Mouse (Mus musculus): Measurements from ENCODE around the gene Ell2. TPM values are rescaled to one million over a fixed set of nuclear protein-coding genes. Genes with fewer than 3 reads are reported as not detected.

Ell2 gene
- polyA plus RNA-seq, 1 experiment from 2014 or later = 0.79 TPM

- Histone ChIP-seq H3K9me3 (replicated peaks; ENCODE audit: control insufficient read depth, low read length) (no peaks in the 10 kb centered on the region), H3K36me3 (ENCODE audit: control insufficient read depth, insufficient read depth, low read length) (no peaks in the 10 kb centered on the region), H3K4me2 (ENCODE audit: low read length) (no peak overlapping the region), H3K4me1 (ENCODE audit: control insufficient read depth, insufficient read depth, low read length) (no peaks in the 10 kb centered on the region), H3K4me3 (ENCODE audit: low read depth, low read length) (no peak overlapping the region), H3K27me3 (replicated peaks; ENCODE audit: control insufficient read depth, insufficient read depth, low read length) (no peaks in the 10 kb centered on the region), H3K27ac (ENCODE audit: low read depth, low read length) (no peak overlapping the region), H3K9ac (ENCODE audit: low read length) (no peak overlapping the region)
- ATAC-seq (no peak), DNase-seq (ENCODE audit: low spot score) (no peak)
- WGBS = 90% methylated on average over 11 of the region's 11 CpGs
These were observed 79.7 kb downstream of the Ell2 start for GRCm38 (mm10) chr13:75786264-75786663.

- 85% methylated on average over 3 of the region's 3 CpGs for WGBS
- no peaks in the 10 kb centered on the region for H3K36me3 ChIP-seq (ENCODE audit: control insufficient read depth, insufficient read depth, low read length)
These were observed 80.8 kb downstream of the Ell2 start for GRCm38 (mm10) chr13:75787364-75787763.

GRCm38 (mm10) chr13:75788178-75788577 is 81.6 kb downstream of the Ell2 start:
- Histone ChIP-seq H3K9ac (ENCODE audit: low read length) (no peak overlapping the region), H3K4me2 (ENCODE audit: low read length) (no peak overlapping the region), H3K27me3 (replicated peaks; ENCODE audit: control insufficient read depth, insufficient read depth, low read length) (no peaks in the 10 kb centered on the region), H3K4me3 (ENCODE audit: low read depth, low read length) (no peak overlapping the region), H3K4me1 (ENCODE audit: control insufficient read depth, insufficient read depth, low read length) (no peaks in the 10 kb centered on the region), H3K9me3 (replicated peaks; ENCODE audit: control insufficient read depth, low read length) (no peaks in the 10 kb centered on the region), H3K27ac (ENCODE audit: low read depth, low read length) (no peak overlapping the region), H3K36me3 (ENCODE audit: control insufficient read depth, insufficient read depth, low read length) (no peaks in the 10 kb centered on the region)
- DNase-seq (ENCODE audit: low spot score) = no peak
- 97% methylated on average over 4 of the region's 4 CpGs for WGBS
- no peak for ATAC-seq

More at GRCm38 (mm10) chr13:75787364-75787763, 80.8 kb downstream of the Ell2 start:
- H3K4me1 ChIP-seq (ENCODE audit: control insufficient read depth, insufficient read depth, low read length) = no peaks in the 10 kb centered on the region
- H3K4me2 ChIP-seq (ENCODE audit: low read length) = no peak overlapping the region
- DNase-seq (ENCODE audit: low spot score) = no peak
- H3K9me3 ChIP-seq (replicated peaks; ENCODE audit: control insufficient read depth, low read length) = no peaks in the 10 kb centered on the region
- H3K27me3 ChIP-seq (replicated peaks; ENCODE audit: control insufficient read depth, insufficient read depth, low read length) = no peaks in the 10 kb centered on the region
- H3K9ac ChIP-seq (ENCODE audit: low read length) = no peak overlapping the region
- no peak overlapping the region for H3K4me3 ChIP-seq (ENCODE audit: low read depth, low read length)
- ATAC-seq = no peak
- H3K27ac ChIP-seq (ENCODE audit: low read depth, low read length) = no peak overlapping the region

GRCm38 (mm10) chr13:75789061-75789834 is 82.7 kb downstream of the Ell2 start:
- WGBS = 86% methylated on average over 2 of the region's 2 CpGs
- no peak for ATAC-seq
- no peak overlapping the region for H3K9ac ChIP-seq (ENCODE audit: low read length)

GRCm38 (mm10) chr13:75790550-75791205 is 84.1 kb downstream of the Ell2 start:
- Histone ChIP-seq H3K4me2 (ENCODE audit: low read length) (no peak overlapping the region), H3K27me3 (replicated peaks; ENCODE audit: control insufficient read depth, insufficient read depth, low read length) (no peaks in the 10 kb centered on the region)
- WGBS = 69% methylated on average over 1 of the region's 1 CpGs

More at GRCm38 (mm10) chr13:75789061-75789834, 82.7 kb downstream of the Ell2 start:
- no peaks in the 10 kb centered on the region for H3K36me3 ChIP-seq (ENCODE audit: control insufficient read depth, insufficient read depth, low read length)
- no peaks in the 10 kb centered on the region for H3K4me1 ChIP-seq (ENCODE audit: control insufficient read depth, insufficient read depth, low read length)
- no peak overlapping the region for H3K4me3 ChIP-seq (ENCODE audit: low read depth, low read length)
- no peaks in the 10 kb centered on the region for H3K27me3 ChIP-seq (replicated peaks; ENCODE audit: control insufficient read depth, insufficient read depth, low read length)
- H3K9me3 ChIP-seq (replicated peaks; ENCODE audit: control insufficient read depth, low read length) = no peaks in the 10 kb centered on the region
- H3K27ac ChIP-seq (ENCODE audit: low read depth, low read length) = no peak overlapping the region
- no peak for DNase-seq (ENCODE audit: low spot score)
- H3K4me2 ChIP-seq (ENCODE audit: low read length) = no peak overlapping the region

GRCm38 (mm10) chr13:75793863-75794629 is 87.5 kb downstream of the Ell2 start:
- WGBS = 60% methylated on average over 6 of the region's 6 CpGs

More at GRCm38 (mm10) chr13:75790550-75791205, 84.1 kb downstream of the Ell2 start:
- ATAC-seq = no peak
- H3K27ac ChIP-seq (ENCODE audit: low read depth, low read length) = no peak overlapping the region
- H3K4me1 ChIP-seq (ENCODE audit: control insufficient read depth, insufficient read depth, low read length) = no peaks in the 10 kb centered on the region
- no peak for DNase-seq (ENCODE audit: low spot score)
- H3K9me3 ChIP-seq (replicated peaks; ENCODE audit: control insufficient read depth, low read length) = no peaks in the 10 kb centered on the region
- H3K36me3 ChIP-seq (ENCODE audit: control insufficient read depth, insufficient read depth, low read length) = no peaks in the 10 kb centered on the region
- no peak overlapping the region for H3K4me3 ChIP-seq (ENCODE audit: low read depth, low read length)
- no peak overlapping the region for H3K9ac ChIP-seq (ENCODE audit: low read length)

GRCm38 (mm10) chr13:75797369-75798141 is 91.0 kb downstream of the Ell2 start:
- Histone ChIP-seq H3K4me2 (ENCODE audit: low read length) (peak overlapping the region; percentile 48), H3K9ac (ENCODE audit: low read length) (peak overlapping the region; percentile 45; the same call in 1 of the 2 replicates), H3K27ac (ENCODE audit: low read depth, low read length) (no peak overlapping the region), H3K4me3 (ENCODE audit: low read depth, low read length) (no peak overlapping the region), H3K4me1 (ENCODE audit: control insufficient read depth, insufficient read depth, low read length) (no peaks in the 10 kb centered on the region), H3K36me3 (ENCODE audit: control insufficient read depth, insufficient read depth, low read length) (no peaks in the 10 kb centered on the region), H3K27me3 (replicated peaks; ENCODE audit: control insufficient read depth, insufficient read depth, low read length) (no peaks in the 10 kb centered on the region), H3K9me3 (replicated peaks; ENCODE audit: control insufficient read depth, low read length) (no peaks in the 10 kb centered on the region)
- ATAC-seq (peak; percentile 98), DNase-seq (ENCODE audit: low spot score) (peak; percentile 84)
- 38% methylated on average over 18 of the region's 18 CpGs for WGBS

More at GRCm38 (mm10) chr13:75793863-75794629, 87.5 kb downstream of the Ell2 start:
- ATAC-seq (no peak), DNase-seq (ENCODE audit: low spot score) (no peak)
- Histone ChIP-seq H3K27me3 (replicated peaks; ENCODE audit: control insufficient read depth, insufficient read depth, low read length) (no peaks in the 10 kb centered on the region), H3K4me2 (ENCODE audit: low read length) (no peak overlapping the region), H3K36me3 (ENCODE audit: control insufficient read depth, insufficient read depth, low read length) (no peaks in the 10 kb centered on the region), H3K9me3 (replicated peaks; ENCODE audit: control insufficient read depth, low read length) (no peaks in the 10 kb centered on the region), H3K4me3 (ENCODE audit: low read depth, low read length) (no peak overlapping the region), H3K27ac (ENCODE audit: low read depth, low read length) (no peak overlapping the region), H3K4me1 (ENCODE audit: control insufficient read depth, insufficient read depth, low read length) (no peaks in the 10 kb centered on the region), H3K9ac (ENCODE audit: low read length) (no peak overlapping the region)
